Comparison of ENCODE assay signal across 8 mouse cellular contexts in genomic region chr15:89089248-89090051, GRCm38 (mm10). TPM values are rescaled to one million over a fixed set of nuclear protein-coding genes. Genes with fewer than 3 reads are reported as not detected.
A peak's percentile ranks its signal among the peaks of the same experiment; 100 is the strongest.
DNase-seq lines count a peak whose midpoint lies in the region; ATAC-seq and TF ChIP-seq lines count a peak whose summit lies in the region.

No protein-coding gene starts in this region.

- TF ChIP-seq POLR2A in small intestine, adult 2 months (IDR thresholded peaks at IDR 0.05; ENCODE audit: low read depth, low read length) = no peak; the same call in 1 of the 2 replicates

- H3K27ac ChIP-seq in embryonic facial prominence, embryonic 12.5 days = peak overlapping the region; percentile 70
- H3K27ac ChIP-seq in intestine, embryonic 14.5 days (ENCODE audit: low read depth) = peak overlapping the region; percentile 66
- peak overlapping the region; percentile 86 for H3K27ac ChIP-seq in liver, embryonic 16.5 days (ENCODE audit: low read length)
- H3K27ac ChIP-seq in small intestine, adult 2 months (ENCODE audit: insufficient read depth, low read depth, low read length) = peak overlapping the region; percentile 75

- TF ChIP-seq CTCF in small intestine, adult 2 months (IDR thresholded peaks at IDR 0.05; ENCODE audit: extremely low read depth, insufficient read length, insufficient replicate concordance, low read depth, low read length) = no peak

- H3K27me3 ChIP-seq in embryonic facial prominence, embryonic 12.5 days = no peaks in the 10 kb centered on the region
- no peaks in the 10 kb centered on the region for H3K27me3 ChIP-seq in intestine, embryonic 14.5 days (replicated peaks; ENCODE audit: control insufficient read depth, insufficient read depth, low read length)
- no peaks in the 10 kb centered on the region for H3K27me3 ChIP-seq in liver, embryonic 16.5 days (ENCODE audit: control insufficient read depth, insufficient read depth, low read depth, low read length)
- H3K27me3 ChIP-seq in small intestine, adult 2 months (ENCODE audit: control insufficient read depth, insufficient read depth, low read length) = no peaks in the 10 kb centered on the region

- H3K9me3 ChIP-seq in embryonic facial prominence, embryonic 12.5 days = no peaks in the 10 kb centered on the region
- H3K9me3 ChIP-seq in intestine, embryonic 14.5 days (ENCODE audit: control insufficient read depth, low read length) = no peaks in the 10 kb centered on the region
- H3K9me3 ChIP-seq in liver, embryonic 16.5 days (replicated peaks; ENCODE audit: control insufficient read depth, low read length) = no peaks in the 10 kb centered on the region

- peak; percentile 54 for ATAC-seq in embryonic facial prominence, embryonic 12.5 days (ENCODE audit: insufficient number of reproducible peaks, insufficient read depth, low FRiP score, low TSS enrichment)
- ATAC-seq in intestine, embryonic 14.5 days (replicated peaks; ENCODE audit: low FRiP score, low TSS enrichment, low read depth) = peak; percentile 58
- ATAC-seq in liver, embryonic 16.5 days (ENCODE audit: low read depth) = peak; percentile 62

- H3K9ac ChIP-seq in embryonic facial prominence, embryonic 12.5 days = peak overlapping the region; percentile 92
- peak overlapping the region; percentile 84 for H3K9ac ChIP-seq in intestine, embryonic 14.5 days (ENCODE audit: low read length)
- H3K9ac ChIP-seq in liver, embryonic 16.5 days (ENCODE audit: low read depth, low read length) = peak overlapping the region; percentile 95

- DNase-seq in gastrocnemius, postnatal 10 days = peak; percentile 61
- no peak for DNase-seq in gastrocnemius, adult 8-10 months (ENCODE audit: low spot score in 2 of 2)
- DNase-seq in CD4-positive, CD25-positive, alpha-beta regulatory T cell, adult 2 months (ENCODE audit: low read depth, low spot score) = peak; percentile 31
- DNase-seq in intestine, embryonic 14.5 days (ENCODE audit: low spot score) = peak; percentile 61
- no peak for DNase-seq in left cerebral cortex, adult 11 months (ENCODE audit: low spot score)

- H3K4me3 ChIP-seq in embryonic facial prominence, embryonic 12.5 days = peak overlapping the region; percentile 89
- H3K4me3 ChIP-seq in intestine, embryonic 14.5 days (ENCODE audit: low read depth, low read length) = peak overlapping the region; percentile 97
- peak overlapping the region; percentile 90 for H3K4me3 ChIP-seq in liver, embryonic 16.5 days (ENCODE audit: low read depth, low read length)
- H3K4me3 ChIP-seq in small intestine, adult 2 months (ENCODE audit: low read depth, low read length) = peak overlapping the region; percentile 89

- H3K4me1 ChIP-seq in embryonic facial prominence, embryonic 12.5 days = peaks cover 18% of the 10 kb centered on the region
- H3K4me1 ChIP-seq in intestine, embryonic 14.5 days (replicated peaks; ENCODE audit: control insufficient read depth, insufficient read depth, low read length) = peaks cover 9% of the 10 kb centered on the region; the same call in 1 of the 2 replicates
- H3K4me1 ChIP-seq in liver, embryonic 16.5 days (ENCODE audit: control insufficient read depth, low read depth, low read length) = peaks cover 19% of the 10 kb centered on the region
- H3K4me1 ChIP-seq in small intestine, adult 2 months (ENCODE audit: control insufficient read depth, insufficient read depth, insufficient read length, low read length) = peaks cover 2% of the 10 kb centered on the region; the same call in 1 of the 2 replicates

- WGBS in embryonic facial prominence, embryonic 12.5 days = 3% methylated on average over 67 of the region's 68 CpGs
- 3% methylated on average over 56 of the region's 68 CpGs for WGBS in intestine, embryonic 14.5 days
- WGBS in liver, embryonic 16.5 days (ENCODE audit: insufficient replicate concordance) = 1% methylated on average over 68 of the region's 68 CpGs
- WGBS in small intestine, adult 2 months = 1% methylated on average over 68 of the region's 68 CpGs

- peaks cover 56% of the 10 kb centered on the region for H3K36me3 ChIP-seq in embryonic facial prominence, embryonic 12.5 days
- H3K36me3 ChIP-seq in intestine, embryonic 14.5 days (ENCODE audit: control insufficient read depth, insufficient read depth, low read length) = peaks cover 51% of the 10 kb centered on the region
- peaks cover 5% of the 10 kb centered on the region for H3K36me3 ChIP-seq in liver, embryonic 16.5 days (ENCODE audit: control insufficient read depth, insufficient read depth)
- H3K36me3 ChIP-seq in small intestine, adult 2 months (ENCODE audit: control insufficient read depth, insufficient read depth, low read length) = peaks cover 40% of the 10 kb centered on the region

- peak overlapping the region; percentile 98 for H3K4me2 ChIP-seq in embryonic facial prominence, embryonic 12.5 days (replicated peaks)
- H3K4me2 ChIP-seq in intestine, embryonic 14.5 days (ENCODE audit: low read length) = peak overlapping the region; percentile 94
- peak overlapping the region; percentile 94 for H3K4me2 ChIP-seq in liver, embryonic 16.5 days (ENCODE audit: low read depth, low read length)

RNA-seq across cellular contexts. Expression of gene Selenoo, which starts 0.6 kb away (rescaled TPM):
- 10 to 100 TPM in 1 of 2 experiments, 1 to 10 TPM in 1; 9.1 to 10.1 TPM for total RNA-seq in gastrocnemius, postnatal 10 days (2021)
- total RNA-seq in gastrocnemius, adult 8-10 months (2022) = 10 to 100 TPM; 12.2 to 16.6 (median 12.8) TPM
- polyA plus RNA-seq in embryonic facial prominence, embryonic 12.5 days (2016; fragmentation: Nextera tagmentation; extraction: Ambion mirVana) = 21.0 and 22.3 TPM in 2 replicates
- 19.4 and 20.8 TPM in 2 replicates for polyA plus RNA-seq in intestine, embryonic 14.5 days (2014; fragmentation: Nextera tagmentation; extraction: Ambion mirVana)
- 7.8 and 9.1 TPM in 2 replicates for polyA plus RNA-seq in liver, embryonic 16.5 days (2015; fragmentation: Nextera tagmentation; extraction: Ambion mirVana)
- 29.0 and 45.8 TPM in 2 replicates for polyA plus RNA-seq in small intestine, adult 2 months (2012; rRNA removed)

RNA-seq across cellular contexts. Expression of gene Trabd, which starts 14.5 kb away (rescaled TPM):
- total RNA-seq in gastrocnemius, postnatal 10 days (2021) = 10 to 100 TPM; 24.9 to 28.1 TPM
- total RNA-seq in gastrocnemius, adult 8-10 months (2022) = 10 to 100 TPM; 31.9 to 40.9 (median 33.1) TPM
- 49.1 and 50.9 TPM in 2 replicates for polyA plus RNA-seq in embryonic facial prominence, embryonic 12.5 days (2016; fragmentation: Nextera tagmentation; extraction: Ambion mirVana)
- 43.7 and 44.4 TPM in 2 replicates for polyA plus RNA-seq in intestine, embryonic 14.5 days (2014; fragmentation: Nextera tagmentation; extraction: Ambion mirVana)
- 19.6 and 21.4 TPM in 2 replicates for polyA plus RNA-seq in liver, embryonic 16.5 days (2015; fragmentation: Nextera tagmentation; extraction: Ambion mirVana)
- polyA plus RNA-seq in small intestine, adult 2 months (2012; rRNA removed) = 81.6 and 90.9 TPM in 2 replicates

RNA-seq across cellular contexts. Expression of gene Panx2, which starts 29.9 kb away (rescaled TPM):
- under 1 TPM; 0.07 to 0.18 TPM for total RNA-seq in gastrocnemius, postnatal 10 days (2021)
- not detected for total RNA-seq in gastrocnemius, adult 8-10 months (2022)
- polyA plus RNA-seq in embryonic facial prominence, embryonic 12.5 days (2016; fragmentation: Nextera tagmentation; extraction: Ambion mirVana) = 0.45 and 0.46 TPM in 2 replicates
- polyA plus RNA-seq in intestine, embryonic 14.5 days (2014; fragmentation: Nextera tagmentation; extraction: Ambion mirVana) = 0.23 and 0.71 TPM in 2 replicates
- polyA plus RNA-seq in liver, embryonic 16.5 days (2015; fragmentation: Nextera tagmentation; extraction: Ambion mirVana) = not detected in 2 replicates
- 0.30 and 0.32 TPM in 2 replicates for polyA plus RNA-seq in small intestine, adult 2 months (2012; rRNA removed)

RNA-seq across cellular contexts. Expression of gene Tubgcp6, which starts 33.5 kb away (rescaled TPM):
- 10 to 100 TPM in 1 of 2 experiments, 1 to 10 TPM in 1; 8.4 to 11.0 TPM for total RNA-seq in gastrocnemius, postnatal 10 days (2021)
- 1 to 10 TPM; 7.4 to 7.9 (median 7.6) TPM for total RNA-seq in gastrocnemius, adult 8-10 months (2022)
- 20.7 and 23.8 TPM in 2 replicates for polyA plus RNA-seq in embryonic facial prominence, embryonic 12.5 days (2016; fragmentation: Nextera tagmentation; extraction: Ambion mirVana)
- 16.0 and 16.5 TPM in 2 replicates for polyA plus RNA-seq in intestine, embryonic 14.5 days (2014; fragmentation: Nextera tagmentation; extraction: Ambion mirVana)
- 5.8 and 6.3 TPM in 2 replicates for polyA plus RNA-seq in liver, embryonic 16.5 days (2015; fragmentation: Nextera tagmentation; extraction: Ambion mirVana)
- 21.6 and 29.0 TPM in 2 replicates for polyA plus RNA-seq in small intestine, adult 2 months (2012; rRNA removed)

RNA-seq across cellular contexts. Expression of gene Hdac10, which starts 39.0 kb away (rescaled TPM):
- 10 to 100 TPM in 1 of 2 experiments, 1 to 10 TPM in 1; 7.6 to 10.6 TPM for total RNA-seq in gastrocnemius, postnatal 10 days (2021)
- total RNA-seq in gastrocnemius, adult 8-10 months (2022) = 1 to 10 TPM; 5.4 to 8.2 (median 7.2) TPM
- polyA plus RNA-seq in embryonic facial prominence, embryonic 12.5 days (2016; fragmentation: Nextera tagmentation; extraction: Ambion mirVana) = 20.1 and 21.6 TPM in 2 replicates
- polyA plus RNA-seq in intestine, embryonic 14.5 days (2014; fragmentation: Nextera tagmentation; extraction: Ambion mirVana) = 18.3 and 20.3 TPM in 2 replicates
- 8.2 and 9.7 TPM in 2 replicates for polyA plus RNA-seq in liver, embryonic 16.5 days (2015; fragmentation: Nextera tagmentation; extraction: Ambion mirVana)
- 13.2 and 19.0 TPM in 2 replicates for polyA plus RNA-seq in small intestine, adult 2 months (2012; rRNA removed)

Comparison
In these comparisons a context has a peak if more than half of its experiments do, and no peak if none do; other contexts are left out.
1. DNase-seq: peak in gastrocnemius, postnatal 10 days (single experiment), CD4-positive, CD25-positive, alpha-beta regulatory T cell, adult 2 months (single experiment) and intestine, embryonic 14.5 days (single experiment); none in gastrocnemius, adult 8-10 months (0 of 2) and left cerebral cortex, adult 11 months (single experiment).
2. Peak in every context shown above with its lines, with median percentiles within 50 percentile points of each other: ATAC-seq, H3K27ac ChIP-seq, H3K4me2 ChIP-seq, H3K4me3 ChIP-seq and H3K9ac ChIP-seq.